Mouse (Mus musculus) Patski (cell line): ENCODE data around the gene Pfdn6. TPM values are rescaled to one million over a fixed set of nuclear protein-coding genes. Genes with fewer than 3 reads are reported as not detected.

Experiments
- ATAC-seq: fragments of 100-300 bp; one replicate; pipeline ENCODE4 v1.8.0; 2021
- CTCF ChIA-PET: fragments of 350-600 bp; sonication (Branson Sonifier 250); formaldehyde crosslinking; loops from one replicate; lab custom pipeline; 2022; ENCODE audit warnings: inconsistent platforms; lab: Charles Lee
- POLR2A ChIA-PET: fragments of 350-600 bp; sonication (Branson Sonifier 250); formaldehyde crosslinking; loops from one replicate; lab custom pipeline; 2022; ENCODE audit warnings: antibody characterized with exemption, inconsistent platforms; lab: Charles Lee
- DNase-seq: peaks from one replicate; pipeline ENCODE4 v3.0.0-alpha.2; 2011; ENCODE audit warnings: low read depth, low spot score
- H3K27me3 ChIP-seq: fragments of 371-371 bp; one replicate; pipeline ENCODE4 v1.5.1; 2021
- CTCF ChIP-seq: fragments of 100-300 bp; IDR thresholded peaks from one replicate; pipeline ENCODE4 v1.5.1; 2021
- in situ Hi-C: fragments of 300-500 bp; cut with MboI; formaldehyde crosslinking; loops from 3 replicates; pipeline ENCODE4 v1.11.1; 2018; ENCODE audit warnings: low pct_unique_long_range_greater_than_20kb, mixed read lengths
- polyA plus RNA-seq: library from polyadenylated mRNA; unstranded; gene quantifications from one replicate; pipeline ENCODE4 v1.2.3, GENCODE M21; 2021

Pfdn6 gene
- polyA plus RNA-seq, 1 experiment from 2014 or later = 115 TPM

DNA sequence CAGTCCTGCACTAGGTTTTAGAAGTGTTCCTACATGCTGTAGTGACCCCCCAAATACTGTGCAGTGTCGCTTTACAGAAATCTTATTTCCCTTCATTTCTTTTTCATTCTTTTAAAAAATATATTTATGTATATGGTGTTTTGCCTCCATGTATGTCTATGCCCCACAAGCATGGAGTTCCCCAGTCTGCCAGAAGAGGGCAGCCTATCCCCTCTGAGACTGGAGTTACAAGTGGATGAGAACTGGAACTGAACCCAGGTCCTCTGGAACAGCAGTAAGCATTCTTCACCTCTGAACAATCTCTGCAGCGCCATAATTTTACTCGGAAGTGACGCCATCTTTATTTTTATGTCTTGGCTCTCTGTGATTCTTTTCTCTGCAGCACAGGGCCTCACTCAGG, 29.3 kb upstream of the Pfdn6 start:
- POLR2A ChIA-PET = no interaction called here
- DNase-seq (no peak), ATAC-seq (no peak)
- H3K27me3 ChIP-seq = no peaks in the 10 kb centered on the region
- CTCF ChIA-PET = interaction anchor here (1.2 to 3.2 kb wide), 4 partner anchors 13 to 34 kb away, joined by 3 to 37 read pairs (median 6); no protein-coding TSS in a partner anchor
- in situ Hi-C loops = loop anchor here (5.0 to 10.0 kb wide), 2 partner anchors 33 to 1335 kb away; partner anchors contain the start of gene H2-K1
- TF ChIP-seq CTCF = no peak

DNA sequence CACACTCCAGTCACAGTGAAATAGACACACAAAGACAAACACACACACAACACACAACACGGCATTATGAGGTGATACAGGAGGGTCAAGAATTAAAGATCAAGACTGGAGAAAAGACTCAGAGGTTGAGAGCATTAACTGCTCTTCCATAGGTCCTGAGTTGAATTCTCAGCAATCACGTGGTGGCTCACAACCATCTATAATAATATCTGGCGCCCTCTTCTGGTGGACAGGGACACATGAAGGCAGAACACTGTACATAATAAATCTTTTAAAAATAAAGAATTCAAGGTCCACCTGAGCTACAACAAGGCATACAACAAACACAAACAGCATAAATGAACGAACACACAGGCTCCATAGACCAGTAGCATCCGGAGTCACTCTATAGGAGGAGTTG, 28.8 kb upstream of the Pfdn6 start:
- in situ Hi-C loops = loop anchor here (5.0 to 10.0 kb wide), 2 partner anchors 33 to 1336 kb away; partner anchors contain the start of gene H2-K1
- H3K27me3 ChIP-seq = no peaks in the 10 kb centered on the region
- DNase-seq = no peak
- CTCF ChIA-PET = interaction anchor here (1.2 to 3.2 kb wide), 4 partner anchors 12 to 35 kb away, joined by 3 to 37 read pairs (median 6); no protein-coding TSS in a partner anchor
- peak; percentile 55 for TF ChIP-seq CTCF
- POLR2A ChIA-PET = no interaction called here
- ATAC-seq = peak; percentile 36

DNA sequence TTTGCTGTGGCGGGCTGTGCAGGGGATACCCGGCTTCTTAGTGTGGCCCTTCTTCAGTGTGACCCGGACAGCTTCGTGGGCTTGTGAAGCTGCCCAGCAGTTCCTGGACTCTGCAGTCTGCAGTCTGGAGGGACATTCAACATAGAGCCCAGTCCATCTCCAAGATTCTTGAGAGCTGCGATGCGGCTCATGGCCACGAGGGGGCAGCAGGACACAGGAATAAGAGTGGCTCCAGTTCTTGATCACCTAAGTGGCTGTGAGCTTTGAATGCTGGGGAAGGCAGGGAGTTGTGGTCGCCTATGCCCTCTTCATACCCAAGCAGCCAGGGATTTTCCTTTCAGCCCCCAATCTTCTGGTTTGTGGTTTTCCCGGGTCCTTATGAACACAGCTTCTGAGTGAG, 28.3 kb upstream of the Pfdn6 start:
- TF ChIP-seq CTCF = no peak
- peak; percentile 72 for ATAC-seq
- in situ Hi-C loops = loop anchor here (5.0 to 10.0 kb wide), 2 partner anchors 34 to 1336 kb away; partner anchors contain the start of gene H2-K1
- ChIA-PET CTCF (interaction anchor here (0.6 to 3.2 kb wide), 5 partner anchors 10 to 35 kb away, joined by 3 to 37 read pairs (median 4); no protein-coding TSS in a partner anchor), POLR2A (no interaction called here)
- no peak for DNase-seq
- H3K27me3 ChIP-seq = no peaks in the 10 kb centered on the region

DNA sequence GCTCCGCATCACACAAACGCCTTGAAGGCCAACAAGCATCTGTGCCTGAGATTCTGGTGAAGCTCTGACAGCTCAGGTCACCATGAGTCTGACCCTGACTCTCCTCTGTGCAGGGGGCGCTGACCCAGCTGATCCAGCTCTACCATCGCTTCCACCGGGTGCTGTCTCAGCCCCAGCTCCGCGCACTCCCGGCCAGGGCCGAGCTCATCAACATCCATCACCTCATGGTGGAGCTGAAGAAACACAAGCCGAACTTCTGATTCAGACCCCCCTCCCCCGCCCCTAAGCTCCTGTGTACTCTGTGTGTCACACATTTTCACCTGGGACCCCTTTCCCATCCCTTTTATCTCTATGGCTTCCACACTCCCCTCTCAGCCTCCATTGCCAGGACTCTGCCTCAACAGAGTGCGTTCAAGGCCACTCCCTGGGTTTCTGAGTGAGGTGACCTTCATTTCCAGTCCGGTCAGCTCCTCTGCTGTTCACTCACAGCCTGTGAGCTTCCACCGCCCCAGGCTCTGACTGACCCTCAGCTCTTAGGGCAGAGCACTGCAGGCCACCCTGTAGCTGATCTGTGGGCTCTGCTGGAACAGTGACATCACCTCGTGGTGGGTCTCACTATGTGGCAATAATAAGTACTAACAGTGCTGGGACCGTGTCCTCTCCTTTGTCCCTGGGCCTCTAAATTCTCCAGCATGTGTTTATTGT, 25.9 kb upstream of the Pfdn6 start:
- DNase-seq (no peak), ATAC-seq (no peak)
- in situ Hi-C loops = loop anchor here (5.0 to 10.0 kb wide), 2 partner anchors 36 to 1339 kb away; partner anchors contain the start of gene H2-K1
- no peak for TF ChIP-seq CTCF
- ChIA-PET CTCF (interaction anchor here (0.9 to 1.1 kb wide), 3 partner anchors 8 to 26 kb away, joined by 3 to 4 read pairs (median 4); no protein-coding TSS in a partner anchor), POLR2A (no interaction called here)
- H3K27me3 ChIP-seq = no peaks in the 10 kb centered on the region

DNA sequence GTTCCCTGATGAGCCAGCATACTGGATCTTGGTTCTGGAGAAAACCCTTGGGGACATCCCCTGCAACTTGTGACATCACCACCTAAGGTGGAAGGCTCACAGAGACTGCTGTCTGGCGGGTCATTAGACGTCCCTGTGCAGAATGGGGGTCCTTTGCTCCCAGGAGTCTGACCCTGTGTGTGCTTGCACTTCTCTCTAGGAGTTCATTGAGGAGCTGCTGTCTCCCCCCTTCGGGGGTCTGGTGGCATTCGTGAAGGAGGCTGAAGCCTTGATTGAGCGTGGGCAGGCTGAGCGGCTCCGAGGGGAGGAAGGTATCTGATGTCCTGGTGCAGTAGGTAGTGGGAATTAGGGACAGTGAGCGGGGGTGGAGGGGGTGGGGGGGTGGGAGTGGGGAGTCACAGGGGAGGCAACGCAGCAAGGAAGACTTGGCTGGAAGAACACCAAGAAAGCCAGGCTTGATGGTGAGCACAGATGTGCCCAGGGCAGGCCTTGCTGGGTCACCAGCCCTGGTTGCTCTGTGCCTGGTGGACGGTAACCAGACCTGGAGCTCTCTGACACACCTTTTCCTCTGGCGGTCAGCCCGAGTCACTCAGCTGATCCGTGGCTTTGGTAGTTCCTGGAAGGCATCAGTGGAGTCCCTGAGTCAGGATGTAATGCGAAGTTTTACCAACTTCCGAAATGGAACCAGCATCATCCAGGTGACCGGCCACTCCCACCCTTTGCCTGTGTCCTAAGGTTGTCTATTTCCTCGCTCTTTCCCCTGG, 25.1 kb upstream of the Pfdn6 start:
- POLR2A ChIA-PET = no interaction called here
- TF ChIP-seq CTCF = no peak
- ATAC-seq (no peak), DNase-seq (no peak)
- no peaks in the 10 kb centered on the region for H3K27me3 ChIP-seq
- in situ Hi-C loops = loop anchor here (5.0 to 10.0 kb wide), 2 partner anchors 37 to 1340 kb away; partner anchors contain the start of gene H2-K1
- CTCF ChIA-PET = interaction anchor here (1.0 to 1.1 kb wide), 2 partner anchors 17 to 27 kb away, joined by 3 to 4 read pairs; no protein-coding TSS in a partner anchor

DNA sequence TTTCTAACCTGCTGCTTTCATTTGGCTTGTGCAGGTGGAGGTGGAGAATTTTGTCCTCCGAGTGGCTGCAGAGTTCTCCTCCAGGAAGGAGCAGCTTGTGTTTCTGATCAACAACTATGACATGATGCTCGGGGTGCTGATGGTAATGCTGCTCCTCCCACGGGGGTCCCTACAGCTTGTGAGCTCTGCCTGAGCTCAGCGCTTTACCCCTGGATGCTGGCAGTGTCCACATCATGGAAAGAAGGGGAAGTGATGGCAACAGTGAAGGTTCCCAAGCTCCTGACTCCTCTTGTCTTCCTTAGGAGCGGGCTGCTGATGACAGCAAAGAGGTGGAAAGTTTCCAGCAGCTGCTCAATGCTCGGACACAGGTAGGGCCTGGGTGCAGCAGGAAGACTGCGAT, 22.7 kb upstream of the Pfdn6 start:
- no peak for TF ChIP-seq CTCF
- DNase-seq = no peak
- ATAC-seq = no peak
- no peaks in the 10 kb centered on the region for H3K27me3 ChIP-seq
- POLR2A ChIA-PET = no interaction called here
- in situ Hi-C loops = loop anchor here (10.0 kb wide), 1 partner anchor 1342 kb away; no protein-coding TSS in a partner anchor
- CTCF ChIA-PET = interaction anchor here (0.8 kb wide), 1 partner anchor 41 kb away, joined by 3 read pairs; no protein-coding TSS in a partner anchor

DNA sequence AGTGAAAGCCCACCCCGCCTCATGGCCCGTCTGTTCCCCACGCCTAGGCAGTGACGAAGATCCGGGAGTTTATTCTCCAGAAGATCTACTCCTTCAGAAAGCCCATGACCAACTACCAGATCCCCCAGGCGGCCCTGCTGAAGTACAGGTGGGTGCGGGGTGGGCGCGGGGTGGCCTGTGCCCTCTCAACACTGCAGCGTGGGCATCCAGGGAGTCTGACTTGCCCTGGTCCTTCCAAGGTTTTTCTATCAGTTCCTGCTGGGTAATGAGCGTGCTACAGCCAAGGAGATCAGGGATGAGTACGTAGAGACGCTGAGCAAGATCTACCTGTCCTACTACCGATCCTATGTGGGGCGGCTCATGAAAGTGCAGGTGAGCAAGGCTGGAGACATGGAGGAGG, 19.8 kb upstream of the Pfdn6 start:
- no peak for DNase-seq
- in situ Hi-C loops = loop anchor here (10.0 kb wide), 1 partner anchor 1345 kb away; no protein-coding TSS in a partner anchor
- ChIA-PET POLR2A (no interaction called here), CTCF (no interaction called here)
- no peak for ATAC-seq
- H3K27me3 ChIP-seq = no peaks in the 10 kb centered on the region
- TF ChIP-seq CTCF = no peak

DNA sequence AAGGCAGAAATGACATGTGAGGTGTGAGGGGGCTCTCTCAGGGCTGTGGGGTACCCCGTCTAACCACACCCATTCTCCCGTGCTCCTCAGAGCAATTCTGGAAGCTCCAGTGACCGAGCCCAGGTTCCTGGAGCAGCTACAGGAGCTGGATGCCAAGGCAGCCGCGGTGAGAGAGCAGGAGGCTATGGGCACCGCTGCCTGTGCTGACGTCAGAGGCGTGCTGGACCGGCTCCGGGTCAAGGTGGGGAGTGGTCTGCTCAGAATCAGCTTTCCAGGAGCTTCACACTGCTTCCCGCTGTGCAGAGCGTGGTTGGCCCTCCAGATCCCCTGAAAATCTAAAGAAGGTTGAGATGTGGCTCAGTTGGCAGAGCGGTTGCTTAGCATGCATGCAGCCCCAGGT, 19.0 kb upstream of the Pfdn6 start:
- in situ Hi-C loops = no loop called here
- no peak for TF ChIP-seq CTCF
- ChIA-PET CTCF (interaction anchor here (1.1 kb wide), 1 partner anchor 23 kb away, joined by 3 read pairs; no protein-coding TSS in a partner anchor), POLR2A (no interaction called here)
- H3K27me3 ChIP-seq = no peaks in the 10 kb centered on the region
- no peak for ATAC-seq
- DNase-seq = no peak

DNA sequence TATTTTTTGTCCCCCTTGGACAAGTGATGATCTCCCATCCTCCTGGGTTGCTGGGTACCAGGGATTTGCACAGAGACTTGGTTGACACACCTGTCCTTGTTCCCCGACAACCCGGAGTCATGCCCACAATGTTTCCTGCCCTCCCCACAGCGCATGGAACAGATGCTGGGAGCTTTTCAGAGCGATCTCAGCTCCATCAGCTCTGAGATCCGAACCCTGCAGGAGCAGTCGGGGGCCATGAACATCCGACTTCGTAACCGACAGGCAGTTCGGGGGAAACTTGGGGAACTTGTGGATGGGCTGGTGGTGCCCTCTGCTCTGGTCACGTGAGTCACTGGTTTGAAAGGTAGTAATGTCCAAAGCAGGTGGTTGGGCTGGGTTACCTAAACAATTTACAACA, 18.3 kb upstream of the Pfdn6 start:
- TF ChIP-seq CTCF = no peak
- DNase-seq (no peak), ATAC-seq (no peak)
- in situ Hi-C loops = no loop called here
- no peaks in the 10 kb centered on the region for H3K27me3 ChIP-seq
- ChIA-PET POLR2A (no interaction called here), CTCF (interaction anchor here (1.0 to 1.3 kb wide), 3 partner anchors 8 to 24 kb away, joined by 3 to 4 read pairs (median 3); no protein-coding TSS in a partner anchor)

DNA sequence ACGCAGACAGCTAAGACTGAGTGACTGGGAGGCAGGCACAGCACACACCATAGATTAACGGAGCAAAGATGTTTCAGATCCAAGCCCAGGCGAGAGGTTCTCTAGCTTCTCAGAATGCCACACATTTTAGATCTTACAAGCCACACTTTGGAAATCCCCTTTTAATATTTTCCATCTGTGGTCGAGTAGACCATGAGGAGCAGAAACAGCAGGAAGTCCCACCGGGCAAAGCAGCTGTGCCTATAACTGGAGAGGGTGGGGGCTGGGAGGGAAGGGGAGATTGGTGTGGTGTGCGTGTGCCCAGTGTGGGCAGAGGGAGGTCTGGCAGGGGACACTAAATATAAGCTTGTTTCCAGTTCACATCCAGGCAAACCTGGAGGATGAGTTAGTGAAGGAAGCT, 17.4 kb upstream of the Pfdn6 start:
- ATAC-seq (no peak), DNase-seq (no peak)
- no peaks in the 10 kb centered on the region for H3K27me3 ChIP-seq
- in situ Hi-C loops = no loop called here
- ChIA-PET CTCF (interaction anchor here (1.0 to 1.3 kb wide), 3 partner anchors 9 to 11 kb away, joined by 3 to 4 read pairs (median 4); no protein-coding TSS in a partner anchor), POLR2A (no interaction called here)
- no peak for TF ChIP-seq CTCF
